Mouse (Mus musculus) adrenal gland, postnatal 10 days (tissue): Measurements from ENCODE around the gene Lrrc4c. TPM values are rescaled to one million over a fixed set of nuclear protein-coding genes. Genes with fewer than 3 reads are reported as not detected.
A peak's percentile ranks its signal among the peaks of the same experiment; 100 is the strongest.

Experiments used
- DNase-seq: peaks from one replicate; pipeline ENCODE4 v3.0.0; 2021; ENCODE audit warnings: mixed read lengths
- total RNA-seq, 2 experiments: library from RNA; stranded (reverse); gene quantifications; 2 replicates each; pipeline ENCODE4 v1.2.3; 2021

The Lrrc4c gene
- total RNA-seq, 2 experiments from 2014 or later: 3.1 to 4.0 TPM

DNA sequence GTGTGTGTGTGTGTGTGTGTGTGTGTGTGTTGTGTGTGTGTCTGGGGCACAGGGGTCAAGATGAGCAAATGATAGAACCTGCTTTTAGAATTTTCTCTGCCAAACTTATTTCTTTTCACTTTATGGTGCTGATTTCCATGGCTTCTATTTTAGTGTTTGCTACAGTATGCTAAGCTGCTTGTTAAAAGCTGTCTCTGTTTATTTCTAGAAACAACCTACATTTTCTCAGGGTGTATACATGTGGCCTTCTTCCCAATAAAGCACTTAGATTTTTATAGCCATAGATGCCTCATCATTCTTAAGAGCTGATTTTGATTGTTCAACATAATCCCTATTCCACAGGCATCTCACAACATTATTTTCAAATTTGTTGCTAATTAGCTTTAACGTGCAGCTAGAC is 229.2 kb downstream of the Lrrc4c start:
- DNase-seq: no peak

DNA sequence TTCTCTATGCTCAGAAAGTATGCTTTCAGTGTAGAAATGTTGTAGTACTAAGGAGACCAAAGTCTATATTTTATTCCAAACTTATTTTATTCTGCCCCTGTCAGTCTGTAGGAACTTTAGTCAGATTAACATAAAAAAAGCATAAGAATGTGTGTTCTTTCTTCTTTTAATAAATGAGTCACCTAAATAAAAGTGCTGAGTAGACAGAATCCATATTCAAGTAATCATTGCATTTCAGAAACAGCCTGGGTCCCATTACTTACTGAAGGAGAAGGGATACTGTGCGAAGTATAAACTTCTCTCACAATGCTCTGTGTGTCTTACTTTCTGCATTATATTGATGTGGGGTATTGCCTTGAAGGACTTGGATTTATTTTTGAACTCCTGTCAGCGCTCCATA is 255.8 kb downstream of the Lrrc4c start:
- no peak for DNase-seq

DNA sequence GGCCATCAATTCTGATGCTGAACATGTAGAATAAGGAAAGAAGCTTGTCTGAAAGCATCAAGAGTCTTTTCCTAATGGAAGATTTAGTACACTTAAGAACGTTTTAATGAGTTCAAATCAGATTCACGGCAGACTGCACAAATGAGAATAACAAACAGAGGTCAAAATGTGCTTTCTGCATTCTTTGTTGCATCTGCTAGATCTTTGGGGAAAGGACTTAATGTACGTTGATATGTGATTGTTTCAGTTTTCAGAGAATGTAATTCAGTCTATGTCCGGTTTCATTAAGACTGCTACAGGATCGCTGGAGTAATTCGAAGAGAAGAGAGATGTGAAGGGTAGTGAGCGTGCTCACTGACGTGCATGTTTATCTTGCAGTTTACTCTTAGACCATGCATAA is 259.7 kb downstream of the Lrrc4c start:
- DNase-seq: no peak

DNA sequence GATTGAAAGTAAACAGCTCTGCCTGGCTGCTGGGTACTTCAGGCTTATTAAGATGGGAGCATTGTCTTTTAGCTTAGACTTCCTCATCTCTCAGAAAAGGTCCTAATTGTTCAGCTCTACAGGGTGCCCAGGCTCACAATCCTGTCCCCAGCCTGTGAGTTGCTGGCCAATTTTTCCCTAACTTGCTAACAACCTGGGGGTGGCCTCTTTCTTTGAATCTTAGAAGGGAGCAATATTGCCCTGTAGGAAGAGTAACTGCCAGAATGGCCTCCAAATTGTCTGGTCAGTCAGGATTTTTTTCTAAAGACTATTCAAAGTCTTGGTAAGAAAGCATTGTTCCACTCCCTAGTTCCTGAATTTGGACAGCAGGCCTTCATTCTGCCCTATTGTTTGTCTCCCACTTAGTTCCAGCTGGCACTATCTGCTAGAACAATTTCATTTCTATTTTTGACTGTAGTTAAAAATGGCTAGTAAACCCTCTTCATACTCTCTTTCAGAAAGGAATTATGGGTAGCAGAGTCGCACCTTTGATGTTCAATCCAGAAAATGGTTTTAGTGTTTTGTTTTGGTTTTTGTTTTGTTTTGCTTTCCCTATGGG is 262.3 kb downstream of the Lrrc4c start:
- no peak for DNase-seq

DNA sequence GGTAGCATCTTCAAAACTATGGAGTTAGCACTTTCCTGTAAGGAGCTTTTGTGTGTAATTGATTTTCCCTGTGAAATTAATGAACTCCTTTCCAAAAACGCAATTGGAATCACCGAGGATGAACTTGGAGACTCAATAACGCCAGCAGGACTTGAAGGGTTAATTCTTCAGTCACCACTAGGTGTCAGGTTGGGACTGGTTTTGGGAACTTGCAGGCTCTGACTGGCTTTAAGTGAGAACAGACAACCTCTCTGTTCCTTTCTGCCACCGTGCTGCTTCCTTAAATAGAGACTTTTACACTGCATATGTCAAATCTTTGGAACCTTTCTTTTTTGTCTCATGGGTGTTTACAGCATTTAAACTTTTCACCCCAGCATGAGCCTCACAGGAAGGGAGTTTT is 267.7 kb downstream of the Lrrc4c start:
- DNase-seq: peak; percentile 54

DNA sequence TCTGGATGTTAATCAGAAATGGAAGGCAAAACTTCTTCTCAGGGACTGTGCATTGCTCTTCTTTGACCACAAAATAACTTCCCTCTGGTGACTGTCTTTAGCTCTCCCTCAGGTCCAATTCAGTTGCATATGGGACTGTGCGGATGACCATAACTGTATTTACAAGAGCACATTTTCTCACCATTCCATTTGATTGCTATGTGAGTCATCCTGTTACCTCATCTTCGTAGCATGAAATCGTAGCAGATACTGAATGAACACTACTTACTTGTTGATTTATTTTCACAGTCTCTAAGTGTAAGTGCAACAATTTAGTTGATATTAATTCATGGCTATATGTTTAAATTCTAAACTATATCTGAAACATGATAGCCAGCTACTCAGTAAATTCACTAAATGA is 286.8 kb downstream of the Lrrc4c start:
- no peak for DNase-seq

DNA sequence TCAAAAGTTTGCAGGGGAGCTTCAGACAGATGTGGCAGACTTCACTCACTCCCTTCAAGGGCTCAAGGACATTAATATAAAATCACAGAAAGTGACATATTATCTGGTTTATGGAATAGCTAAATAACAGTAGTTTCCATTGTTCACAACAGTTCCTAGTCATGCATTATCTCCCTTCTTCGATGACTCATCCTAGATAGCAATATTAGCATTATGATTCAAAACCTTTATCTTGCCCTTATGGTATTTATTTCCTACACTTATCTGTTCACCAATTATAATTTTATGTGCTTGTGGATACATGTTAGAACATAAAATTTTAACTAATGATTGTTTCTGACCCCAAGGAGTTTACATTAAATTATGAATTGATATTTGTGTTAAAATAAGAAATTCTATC is 296.2 kb downstream of the Lrrc4c start:
- DNase-seq: no peak

DNA sequence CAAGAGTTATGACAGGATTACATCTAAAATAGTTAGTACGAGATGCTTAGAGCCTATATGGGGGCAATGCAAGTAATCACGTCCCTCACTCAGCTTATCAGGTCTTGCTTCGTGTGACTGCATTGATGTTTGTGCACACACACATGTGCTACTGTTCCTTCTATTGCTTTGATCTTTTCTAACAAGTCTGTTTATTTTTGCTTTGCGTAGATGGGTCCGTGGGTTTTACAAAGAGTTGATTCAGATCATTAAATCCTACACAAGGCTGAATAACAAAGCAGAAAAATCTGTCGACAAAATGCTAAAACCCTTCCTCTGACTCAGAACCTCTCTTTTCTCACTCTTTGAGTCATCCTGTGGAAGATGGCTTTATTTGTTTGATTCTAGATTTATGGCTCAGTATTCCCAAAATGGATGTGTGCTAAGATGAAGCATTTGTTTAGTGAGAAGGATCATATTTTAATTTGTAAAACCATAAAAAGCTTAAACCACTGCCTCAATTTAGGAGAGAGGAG is 300.8 kb downstream of the Lrrc4c start:
- DNase-seq: no peak

DNA sequence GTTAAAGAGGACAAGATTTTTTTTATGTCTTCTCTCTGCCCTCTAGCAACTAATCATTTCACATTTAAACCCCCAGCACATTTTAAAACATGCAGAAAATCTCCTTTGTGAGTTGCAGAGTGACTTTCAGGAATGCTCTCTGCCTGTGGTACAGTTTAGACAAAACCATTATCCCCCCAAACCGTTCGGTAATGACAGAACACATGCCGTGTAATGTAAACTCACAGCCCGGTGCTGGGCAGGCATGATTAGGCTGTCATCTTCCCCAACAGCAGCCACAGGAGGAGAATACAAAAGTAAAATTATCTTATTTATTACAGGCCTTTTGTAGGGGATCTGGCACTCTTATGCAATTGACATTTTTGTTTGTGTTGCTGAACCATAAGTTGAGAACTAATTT is 349.1 kb downstream of the Lrrc4c start:
- no peak for DNase-seq

DNA sequence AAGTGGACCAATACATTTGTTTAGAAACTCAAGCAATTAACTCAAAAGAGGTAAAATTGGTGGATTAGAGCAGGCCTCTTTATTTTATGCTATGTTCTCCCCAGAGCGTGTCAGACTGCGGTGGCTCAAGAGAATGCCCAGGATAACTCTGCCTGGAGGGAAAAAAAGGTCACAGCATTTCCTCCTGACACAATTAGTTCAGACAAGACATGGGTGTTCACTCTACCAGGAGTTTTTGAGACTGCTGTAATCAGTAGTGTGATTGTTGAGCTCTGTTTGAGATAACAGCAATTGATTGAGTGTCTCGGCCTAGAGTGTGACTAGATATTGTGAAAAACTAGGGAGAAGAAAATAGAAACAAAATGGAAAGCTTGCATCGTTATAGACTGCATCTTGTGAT is 363.8 kb downstream of the Lrrc4c start:
- no peak for DNase-seq

DNA sequence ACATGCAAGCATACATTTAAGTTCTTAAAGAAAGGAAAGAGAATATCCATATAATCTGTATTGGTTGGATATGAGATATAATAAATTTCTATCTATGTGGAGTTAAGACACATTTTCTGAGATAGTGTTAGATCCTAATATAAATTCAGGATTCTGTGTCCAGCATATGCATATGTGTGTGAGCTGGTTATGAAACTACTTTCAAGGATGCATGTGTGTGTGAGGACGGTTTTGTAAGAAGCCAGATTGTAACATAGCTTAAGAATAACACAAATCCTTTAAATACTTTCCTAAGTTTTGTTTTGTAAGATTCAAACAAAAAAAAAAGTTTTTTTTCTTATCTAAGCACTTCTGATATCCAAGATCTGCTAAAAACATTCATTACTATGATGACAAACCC is 367.4 kb downstream of the Lrrc4c start:
- no peak for DNase-seq

DNA sequence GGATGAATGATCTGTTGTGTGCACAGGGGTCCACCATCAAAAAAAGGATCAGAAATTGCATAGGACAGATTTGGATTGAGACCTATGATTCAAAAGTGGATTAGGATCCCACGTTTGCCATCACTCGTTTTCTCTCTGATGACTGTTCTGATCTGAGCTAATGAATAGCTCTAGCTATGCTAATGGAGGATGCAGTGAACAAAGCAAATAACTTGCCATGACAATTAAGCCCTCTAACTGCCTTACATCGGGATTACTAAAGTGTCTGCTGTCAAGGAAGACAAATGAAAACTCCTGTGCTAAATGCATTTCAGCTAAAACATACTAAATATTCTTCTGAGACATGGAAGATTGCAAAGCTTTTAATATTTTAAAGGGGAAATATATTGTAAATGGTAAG is 387.0 kb downstream of the Lrrc4c start:
- DNase-seq: no peak

DNA sequence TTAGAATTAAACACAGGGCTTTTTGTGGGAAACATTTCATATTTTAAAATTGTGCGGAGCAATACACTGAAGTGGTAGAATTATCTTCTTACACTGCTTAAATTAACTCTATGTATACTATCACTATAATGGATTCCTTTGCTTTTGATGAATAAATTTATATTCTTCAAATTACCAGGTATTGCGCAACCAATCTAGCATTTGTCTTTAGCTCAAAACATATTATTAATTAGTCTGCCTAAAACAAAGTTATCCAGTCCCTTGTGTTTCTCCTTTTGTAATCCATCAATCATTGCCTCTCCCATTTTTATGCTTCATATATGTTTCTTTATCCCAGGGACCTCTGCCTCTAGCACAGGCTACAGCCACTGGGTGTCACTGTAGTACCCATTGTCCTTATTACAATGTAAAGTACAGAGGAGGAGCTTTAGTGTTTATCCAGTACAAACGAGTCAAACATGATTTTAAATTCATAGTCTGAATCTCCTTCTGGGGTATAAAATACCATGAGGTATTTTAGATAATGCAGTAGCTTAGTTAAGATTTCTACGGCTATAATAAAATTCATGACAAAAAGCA is 389.9 kb downstream of the Lrrc4c start:
- peak; percentile 2 for DNase-seq

DNA sequence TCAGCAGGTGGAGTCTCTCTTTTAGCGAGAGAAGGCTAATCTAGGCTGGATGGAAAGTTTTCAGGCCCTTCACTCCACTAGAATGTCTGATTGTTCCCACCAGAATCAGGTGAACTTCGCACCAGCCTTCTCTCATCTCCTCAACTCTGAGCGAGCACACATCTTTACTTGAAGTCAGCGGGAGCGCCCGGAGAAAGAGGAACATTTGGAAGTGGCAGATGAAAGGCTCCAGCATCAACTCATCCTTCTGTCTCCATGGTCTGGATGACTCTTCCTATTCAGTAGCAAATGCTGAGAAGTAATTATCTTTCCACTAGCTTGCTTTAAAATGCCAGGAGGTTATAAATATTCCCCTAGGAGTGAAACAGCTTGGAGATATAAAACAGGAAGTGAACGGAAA is 396.6 kb downstream of the Lrrc4c start:
- DNase-seq: no peak

DNA sequence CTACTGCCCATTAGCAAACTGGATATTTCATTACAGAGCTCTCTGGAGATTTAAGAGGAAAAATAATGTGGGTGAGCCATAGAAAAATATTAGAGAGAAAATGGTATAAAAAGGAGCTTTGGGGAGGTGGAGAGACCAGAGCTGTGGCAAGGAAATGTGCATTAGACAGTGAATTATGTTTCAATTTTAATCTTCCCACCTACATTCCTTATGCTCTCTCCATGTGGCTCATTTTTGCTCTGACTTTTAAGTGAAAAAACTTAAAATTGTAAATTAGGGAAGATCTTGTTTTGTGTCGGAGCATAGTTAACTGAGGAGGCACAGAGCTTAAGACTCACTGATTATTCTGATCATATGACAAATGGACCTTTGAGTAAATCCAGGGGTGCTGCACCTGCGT is 399.4 kb downstream of the Lrrc4c start:
- no peak for DNase-seq

DNA sequence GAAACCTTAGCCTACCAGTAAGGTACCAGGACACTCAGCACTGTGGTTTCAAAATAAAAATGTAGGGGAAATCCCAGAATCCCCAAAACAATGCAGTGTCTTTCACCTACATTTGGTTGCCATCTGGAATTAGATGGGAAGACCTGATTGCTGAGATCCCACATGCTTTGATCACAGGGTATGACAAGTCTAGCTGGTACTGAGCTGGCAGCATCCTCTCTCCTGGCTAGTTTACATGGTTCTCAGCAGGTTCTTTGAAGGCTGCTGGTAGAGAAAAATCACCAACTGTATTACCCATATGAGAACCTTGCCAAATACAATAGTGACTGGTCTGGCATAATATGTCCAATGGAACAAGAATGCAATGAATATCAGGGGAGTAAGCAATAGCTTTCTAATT is 405.4 kb downstream of the Lrrc4c start:
- no peak for DNase-seq

DNA sequence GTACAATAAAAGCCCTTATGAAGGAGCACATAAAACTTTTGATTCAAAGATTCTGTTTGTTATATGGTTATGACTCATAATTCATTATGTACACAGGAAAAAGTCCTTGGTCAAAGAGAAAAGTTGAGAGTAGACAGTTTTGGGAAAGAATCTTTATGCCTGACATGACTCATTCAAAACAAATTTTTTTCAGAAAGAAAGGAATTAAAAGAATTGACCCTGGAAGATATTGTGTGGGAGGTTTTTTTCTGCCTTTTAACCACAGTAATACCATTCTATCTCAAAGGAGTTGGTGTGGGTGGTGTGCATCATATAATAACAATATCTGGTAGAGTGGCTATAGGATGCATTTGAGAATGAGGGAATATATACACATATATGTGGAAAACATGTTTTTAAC is 418.1 kb downstream of the Lrrc4c start:
- DNase-seq: no peak

DNA sequence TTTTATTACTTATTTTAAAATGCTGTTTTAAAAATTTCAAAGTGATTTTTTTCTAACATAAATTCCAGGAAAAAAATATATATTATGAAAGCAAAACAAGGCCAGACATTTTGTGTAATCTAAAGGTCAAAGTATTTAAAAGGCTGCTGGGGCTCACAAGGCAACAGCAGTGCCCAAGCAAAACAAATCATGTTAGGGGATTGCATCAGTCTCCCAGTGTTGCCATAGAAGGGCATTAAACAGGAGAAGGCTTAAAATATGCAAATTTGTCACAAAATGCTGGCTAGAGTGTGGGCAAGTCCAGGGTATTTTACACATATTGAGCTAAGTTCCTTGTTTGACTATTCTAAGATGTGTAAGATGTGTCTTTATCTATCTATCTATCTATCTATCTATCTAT is 437.1 kb downstream of the Lrrc4c start:
- no peak for DNase-seq

DNA sequence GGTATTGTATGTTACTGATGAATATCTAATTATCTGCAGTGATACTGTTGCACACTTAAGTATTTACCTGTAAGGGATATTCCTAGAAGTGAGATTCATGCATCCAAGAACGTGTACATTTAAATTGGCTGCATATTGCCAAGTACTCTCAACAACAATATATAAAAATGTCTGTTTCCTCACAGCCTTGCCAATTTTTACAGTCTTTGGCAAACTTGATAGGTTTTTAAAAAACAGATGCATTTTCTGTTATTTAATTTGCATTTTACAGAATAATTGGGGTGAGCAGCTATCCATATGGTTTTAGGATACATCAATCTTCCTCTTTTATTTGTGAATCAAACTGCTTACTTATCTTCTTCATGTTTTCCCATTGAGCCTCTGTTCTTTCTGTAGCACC is 439.7 kb downstream of the Lrrc4c start:
- no peak for DNase-seq

DNA sequence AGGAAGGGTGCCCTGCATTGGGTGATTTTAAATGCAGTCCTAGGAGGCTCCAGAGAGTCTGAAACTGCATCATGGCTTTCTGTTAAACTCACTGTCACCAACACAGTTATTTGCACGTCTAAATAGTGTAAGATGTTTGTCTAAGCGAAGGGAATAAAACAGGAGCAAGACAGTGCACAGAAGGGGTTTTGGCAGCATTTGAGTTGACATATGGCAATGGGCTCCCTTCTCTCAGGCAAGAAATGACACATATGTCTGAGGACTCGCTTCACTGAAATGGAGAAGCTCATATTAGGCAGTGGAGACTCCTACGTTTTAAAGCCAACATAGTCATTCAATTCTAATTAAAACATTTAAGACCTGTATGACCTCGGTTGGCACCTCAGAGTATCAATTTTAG is 445.6 kb downstream of the Lrrc4c start:
- DNase-seq: no peak

DNA sequence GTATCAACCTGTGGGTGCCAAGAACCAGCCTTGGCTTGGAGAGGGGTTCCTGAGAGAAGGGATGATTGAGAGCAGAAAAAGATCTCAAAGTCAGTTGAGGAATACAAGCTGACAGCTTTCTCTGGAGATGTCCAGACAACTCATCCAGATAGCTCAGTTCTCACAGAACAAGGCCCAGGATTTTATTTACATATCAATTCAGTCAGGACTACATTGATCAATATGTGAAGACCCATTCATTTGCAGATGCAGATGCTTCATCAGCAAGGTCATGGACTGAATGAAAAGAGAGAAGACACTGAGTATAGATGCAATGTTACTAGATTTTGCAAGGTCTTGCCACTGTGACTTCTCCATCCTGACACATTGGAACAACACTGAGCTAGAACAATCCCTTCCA is 457.4 kb downstream of the Lrrc4c start:
- DNase-seq: no peak

DNA sequence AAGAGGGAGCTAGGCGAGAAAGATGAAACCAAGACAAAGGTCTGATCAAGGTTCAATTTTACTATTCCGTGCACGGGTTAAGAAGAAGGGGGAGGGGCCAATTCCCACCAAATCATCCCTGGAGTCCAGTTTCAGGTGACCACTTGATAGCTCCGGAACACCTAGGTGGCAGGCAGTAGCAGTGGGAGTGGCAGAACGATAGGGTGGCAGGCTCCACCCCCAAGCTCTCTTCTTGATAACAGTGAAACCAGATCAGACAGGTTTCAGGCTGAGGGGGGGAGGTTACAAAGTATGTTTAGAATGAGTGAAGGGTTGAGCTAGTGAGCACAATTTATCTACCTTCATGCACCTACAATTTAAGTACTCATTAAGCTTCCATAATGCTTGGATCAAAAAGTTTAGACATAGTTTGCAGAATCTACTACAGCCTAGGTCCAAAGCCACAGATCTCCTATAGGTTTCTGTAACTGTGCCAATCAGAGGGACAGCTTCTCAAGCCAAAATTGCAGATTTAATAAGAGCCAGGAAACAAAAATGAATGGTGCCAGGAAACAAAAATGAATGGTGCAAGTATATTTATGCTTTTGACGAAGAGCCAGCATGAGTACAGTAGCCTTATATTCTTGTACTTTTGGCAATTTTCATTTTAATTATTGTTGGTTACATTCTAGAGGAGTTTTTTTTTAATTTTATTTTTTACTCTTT is 478.9 kb downstream of the Lrrc4c start:
- DNase-seq: no peak

DNA sequence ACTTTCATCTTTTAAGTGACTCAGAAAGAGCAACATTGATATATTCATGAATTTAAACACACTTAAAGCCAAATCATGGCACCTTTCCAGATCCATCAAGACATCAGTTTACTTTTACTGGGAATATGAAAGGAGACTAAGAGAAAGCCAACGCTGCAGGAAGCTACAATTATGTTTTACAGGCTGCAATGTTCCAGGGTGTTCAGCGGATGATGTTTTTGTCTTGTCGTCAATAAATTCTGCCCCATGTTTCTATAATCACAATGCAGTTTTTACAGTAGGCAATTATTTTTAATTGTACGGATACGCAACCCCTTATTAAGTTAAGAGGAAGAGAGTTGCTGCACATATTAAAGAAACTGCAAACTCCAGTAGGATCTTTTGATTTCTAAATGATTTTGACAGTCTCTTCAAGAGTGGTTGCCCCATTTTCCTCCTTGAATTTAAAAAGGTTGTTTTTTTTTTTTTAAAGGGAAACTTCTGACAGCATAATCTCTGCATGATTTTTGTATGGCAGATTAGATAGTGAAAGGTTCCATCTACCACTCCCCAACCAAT is 532.9 kb downstream of the Lrrc4c start:
- no peak for DNase-seq

DNA sequence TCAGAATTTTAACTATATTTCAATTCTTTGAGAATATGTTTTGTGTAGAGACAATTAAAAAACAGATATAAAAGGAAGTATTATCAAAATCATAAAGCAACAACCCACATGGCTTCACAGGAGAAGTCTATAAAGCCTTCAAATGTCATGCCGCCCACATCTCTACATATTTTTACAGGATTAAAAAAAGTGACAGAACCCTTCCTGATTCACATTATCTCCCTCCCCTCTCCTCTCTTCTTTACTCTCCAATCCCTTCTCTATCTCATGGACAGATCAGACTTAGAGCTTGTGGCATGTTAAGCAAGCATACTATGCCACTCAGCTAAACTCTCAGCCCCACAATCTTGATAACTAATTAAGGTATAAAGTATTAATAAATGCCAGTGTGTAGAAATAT is 535.8 kb downstream of the Lrrc4c start:
- DNase-seq: no peak
